Mouse (Mus musculus): ENCODE data around the gene 1300017J02Rik.

The 1300017J02Rik gene

DNA sequence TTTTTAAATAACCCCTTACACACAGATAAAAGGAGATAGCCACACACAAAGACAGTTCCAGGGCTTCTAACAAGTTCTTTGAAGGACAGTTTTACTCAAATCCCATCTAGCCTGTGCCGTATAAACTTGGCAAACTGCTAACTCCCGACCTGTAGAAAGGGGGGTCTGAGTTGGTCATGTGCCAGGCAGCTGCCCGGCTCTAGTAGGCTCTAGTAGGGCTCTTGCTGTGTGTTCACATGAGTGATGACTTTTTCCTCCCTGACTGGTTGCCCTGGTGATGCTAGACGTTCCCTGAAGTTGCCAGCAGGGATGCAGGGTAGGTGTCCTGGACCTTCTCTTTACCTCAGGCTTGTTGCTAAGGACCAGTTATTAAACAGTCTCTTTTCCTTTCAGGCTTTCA, 33.8 kb downstream of the 1300017J02Rik start:
- no peak for DNase-seq (ENCODE audit: low spot score)

GRCm38 (mm10) chr9:103265778-103266177, 39.1 kb downstream of the 1300017J02Rik start:
- DNase-seq (ENCODE audit: low spot score), result no peak

GRCm38 (mm10) chr9:103252906-103253305, 52.0 kb downstream of the 1300017J02Rik start:
- no peak for DNase-seq (ENCODE audit: low spot score)

GRCm38 (mm10) chr9:103248618-103249017, 56.3 kb downstream of the 1300017J02Rik start:
- no peak for DNase-seq (ENCODE audit: low spot score)

DNA sequence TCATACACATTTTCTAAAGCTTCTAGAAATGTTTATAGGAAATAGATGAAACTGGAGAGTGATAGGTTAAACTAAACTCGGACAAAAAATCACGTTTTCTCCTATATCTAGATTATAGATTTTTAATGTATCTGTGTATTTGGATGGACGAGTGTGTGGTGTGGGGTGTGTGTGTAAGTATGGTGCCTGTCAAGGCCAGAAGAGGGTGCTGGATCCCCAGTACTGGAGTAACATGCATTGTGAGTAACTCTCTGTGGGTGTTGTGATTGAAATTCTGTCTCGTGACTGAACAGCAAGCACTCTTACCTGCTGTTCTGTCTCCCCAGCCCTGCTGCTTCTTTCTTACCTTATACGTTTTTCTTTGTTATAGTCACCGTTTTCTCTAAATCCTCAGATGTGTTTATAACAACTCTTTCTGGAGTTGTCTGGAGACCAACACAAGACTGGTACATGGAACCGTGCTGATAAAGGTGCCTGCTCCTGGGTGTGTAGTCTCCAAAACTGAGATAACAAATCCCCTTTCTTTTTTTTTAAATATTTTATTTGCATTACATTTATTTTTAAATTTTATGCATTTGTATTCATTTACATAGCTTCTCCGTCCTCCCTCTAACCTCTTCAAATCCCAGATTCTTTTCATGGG, 58.2 kb downstream of the 1300017J02Rik start:
- DNase-seq (ENCODE audit: low spot score), result no peak

DNA sequence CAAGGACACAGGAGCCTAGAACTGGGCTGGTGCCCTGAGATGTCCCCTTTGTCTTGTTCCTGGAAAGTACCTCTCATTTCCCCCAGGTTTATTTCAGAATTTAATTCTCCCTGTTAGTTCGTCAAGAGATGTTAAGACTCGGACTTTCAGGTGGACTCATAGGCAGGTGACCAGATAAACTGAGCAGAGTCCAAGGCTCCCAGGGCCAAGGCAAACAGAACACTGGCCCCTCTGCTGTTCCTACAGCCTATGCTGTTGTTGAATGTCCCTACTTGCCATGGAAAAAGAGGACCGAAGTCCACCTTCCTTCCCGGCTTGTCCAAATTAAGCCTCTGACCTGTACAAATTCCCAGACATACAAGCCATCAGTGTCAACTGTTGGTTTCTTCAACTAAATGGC, 61.2 kb downstream of the 1300017J02Rik start:
- DNase-seq (ENCODE audit: low spot score), result no peak

- no peak for DNase-seq (ENCODE audit: low spot score)
Observed at GRCm38 (mm10) chr9:103241206-103241605, 63.7 kb downstream of the 1300017J02Rik start.

GRCm38 (mm10) chr9:103239471-103239870, 65.4 kb downstream of the 1300017J02Rik start:
- DNase-seq (ENCODE audit: low spot score), result no peak

GRCm38 (mm10) chr9:103234565-103235165, 70.2 kb downstream of the 1300017J02Rik start:
- peak; percentile 56 for DNase-seq (ENCODE audit: low spot score)

- DNase-seq (ENCODE audit: low spot score), result no peak
Observed at GRCm38 (mm10) chr9:103234059-103234458, 70.8 kb downstream of the 1300017J02Rik start.

DNA sequence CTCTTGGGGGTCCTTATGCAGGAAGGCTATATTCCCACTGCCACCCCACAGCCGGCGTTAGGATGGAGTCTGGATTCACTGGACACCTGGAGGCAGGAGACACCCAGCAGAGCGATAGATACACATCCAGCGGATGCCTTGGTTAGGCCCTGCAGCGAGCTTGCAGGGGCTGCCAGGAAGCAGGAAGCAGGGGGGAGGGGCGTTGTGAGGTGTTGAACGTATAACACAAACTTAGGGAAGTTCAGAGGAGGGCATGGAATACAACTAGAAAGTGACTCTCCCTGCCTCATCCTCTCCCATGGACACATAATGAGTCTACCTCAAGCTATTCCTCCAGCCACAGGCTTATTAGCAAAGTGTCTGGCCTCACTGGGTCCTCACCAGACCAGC, 71.9 kb downstream of the 1300017J02Rik start:
- no peak for DNase-seq (ENCODE audit: low spot score)

- DNase-seq (ENCODE audit: low spot score), result no peak
Observed at GRCm38 (mm10) chr9:103232232-103233005, 72.5 kb downstream of the 1300017J02Rik start.

DNA sequence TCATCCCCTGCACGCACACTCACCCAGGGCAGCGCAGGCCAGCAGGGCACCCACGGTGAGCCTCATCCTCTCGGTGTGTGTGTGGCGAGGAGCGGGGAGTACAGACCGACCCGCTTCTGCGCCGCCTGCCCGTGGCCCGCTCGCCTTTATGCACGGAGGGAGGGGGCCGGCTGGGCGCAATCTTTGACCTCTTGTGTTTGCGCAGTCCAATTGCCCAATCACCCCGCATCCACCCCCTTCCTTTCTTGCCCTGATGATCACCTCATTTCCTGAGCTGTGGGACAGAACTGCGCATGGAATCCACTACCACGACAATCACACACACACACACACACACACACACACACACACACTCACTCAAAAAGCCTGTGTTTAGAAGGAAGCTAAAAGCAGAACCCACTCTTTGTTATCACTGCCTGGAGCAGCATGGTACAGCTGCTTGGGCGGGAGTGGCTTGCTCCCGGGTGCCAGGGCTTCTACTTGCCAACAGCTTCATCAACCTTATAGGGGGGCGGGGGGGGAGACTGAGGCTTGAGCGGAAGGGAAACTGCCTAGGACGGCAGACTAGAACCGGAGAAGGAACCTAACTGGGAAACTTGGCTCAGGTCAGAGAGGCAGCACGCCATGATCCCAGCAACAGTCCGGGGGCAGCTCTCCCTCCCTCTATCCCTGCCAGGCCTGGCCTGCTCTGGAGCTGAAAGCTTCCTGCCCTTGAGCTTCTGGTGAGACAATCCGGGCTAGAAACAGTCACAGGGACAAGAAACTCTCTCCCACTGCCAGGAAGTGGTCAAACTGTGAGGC, 74.5 kb downstream of the 1300017J02Rik start, which contains the start of the genes Gm20425 and Trf:
Gene Gm20425, minus strand, starts transcription at position 157 of the 801 bp plus-strand sequence.
Gene Trf, minus strand, starts transcription at position 294 of the 801 bp plus-strand sequence.
- DNase-seq (ENCODE audit: low spot score), result peak; percentile 79

DNA sequence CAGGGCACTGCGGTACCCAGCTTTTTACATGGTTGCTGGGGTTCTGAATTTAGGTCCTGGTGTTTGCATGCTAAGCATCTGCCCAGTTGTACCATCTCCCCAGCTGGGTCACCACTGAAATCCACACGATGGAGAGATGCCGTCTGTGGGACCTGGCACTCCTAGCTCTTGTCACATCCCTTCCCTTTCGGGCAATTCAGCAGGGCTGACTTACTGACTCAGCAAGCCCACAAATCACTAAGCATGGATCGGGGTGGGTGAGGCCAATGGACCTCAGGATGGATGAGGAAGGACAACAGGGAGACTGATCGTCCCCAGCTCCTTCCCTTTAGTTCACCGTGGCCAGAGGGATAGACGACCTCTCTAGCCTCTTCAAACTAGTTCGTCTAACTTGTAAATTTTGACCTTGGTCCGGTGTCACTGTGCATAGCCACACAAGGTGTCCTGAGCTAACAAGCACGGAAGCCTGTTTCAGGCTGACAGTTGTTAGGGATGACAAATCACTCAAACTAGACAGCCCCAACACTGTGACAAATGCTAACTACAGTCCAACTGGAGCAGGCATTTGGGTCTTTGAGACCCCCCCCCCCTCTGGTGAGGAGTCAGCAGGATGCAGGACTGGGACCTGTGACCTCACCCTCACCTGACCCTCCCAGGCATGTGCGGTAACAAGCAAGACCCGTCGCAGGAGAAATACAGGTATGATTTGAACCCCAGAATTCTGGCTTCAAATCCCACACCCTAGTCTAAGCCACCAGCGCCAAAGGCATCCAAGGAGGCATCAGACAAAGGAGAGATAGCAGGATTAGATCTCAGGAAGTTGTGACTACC, 75.6 kb downstream of the 1300017J02Rik start:
- DNase-seq (ENCODE audit: low spot score), result no peak

DNA sequence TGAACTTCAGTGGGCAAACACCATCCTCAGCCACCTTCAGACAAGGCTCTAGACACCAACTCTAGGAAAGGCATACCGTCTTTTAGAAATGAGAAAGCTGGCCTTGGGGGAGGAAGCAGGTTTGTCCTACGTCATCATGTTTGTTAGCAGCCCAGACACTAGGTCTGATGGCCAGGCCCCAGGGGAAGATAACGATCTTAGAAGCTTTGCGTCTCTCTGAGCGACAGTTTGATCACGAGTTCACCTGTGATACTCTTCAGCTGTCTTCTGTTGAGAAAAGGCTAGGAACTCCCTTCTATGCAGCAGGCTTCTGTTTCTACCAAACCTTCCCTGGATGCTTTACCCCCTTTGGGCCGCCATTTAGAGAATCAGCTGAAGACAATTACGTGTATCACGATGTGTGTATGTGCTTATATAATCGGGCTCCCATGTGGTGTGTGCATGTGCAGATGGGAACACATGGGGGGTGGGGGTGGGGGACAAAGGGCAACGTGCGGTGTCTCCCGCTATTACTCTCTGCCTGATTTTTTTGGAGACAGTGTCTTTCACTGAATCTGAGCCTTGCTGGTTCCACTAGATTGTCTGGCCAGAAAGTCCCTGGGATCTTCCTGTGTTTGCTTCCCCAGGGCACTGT, 76.4 kb downstream of the 1300017J02Rik start:
- no peak for DNase-seq (ENCODE audit: low spot score)

DNA sequence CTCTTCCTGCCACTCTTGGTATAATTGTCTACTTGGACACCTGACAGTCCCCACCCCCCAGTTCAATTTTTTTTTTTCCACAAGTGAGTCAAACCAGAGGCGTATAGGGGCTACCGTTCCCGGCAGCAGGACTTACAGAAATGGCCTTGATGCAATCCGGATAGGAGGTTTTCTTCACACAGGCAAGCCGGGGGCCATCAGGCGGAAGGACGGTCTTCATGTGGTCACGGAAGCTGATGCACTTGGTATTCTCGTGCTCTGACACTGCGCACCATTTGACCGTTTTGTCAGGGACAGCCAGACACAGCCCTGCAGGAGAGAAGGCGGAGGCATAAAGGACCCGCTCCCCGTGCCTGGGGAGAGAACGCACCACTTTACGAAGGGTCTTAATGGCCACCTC, 77.1 kb downstream of the 1300017J02Rik start:
- DNase-seq (ENCODE audit: low spot score), result no peak

- no peak for DNase-seq (ENCODE audit: low spot score)
Observed at GRCm38 (mm10) chr9:103226806-103227205, 78.1 kb downstream of the 1300017J02Rik start.

DNA sequence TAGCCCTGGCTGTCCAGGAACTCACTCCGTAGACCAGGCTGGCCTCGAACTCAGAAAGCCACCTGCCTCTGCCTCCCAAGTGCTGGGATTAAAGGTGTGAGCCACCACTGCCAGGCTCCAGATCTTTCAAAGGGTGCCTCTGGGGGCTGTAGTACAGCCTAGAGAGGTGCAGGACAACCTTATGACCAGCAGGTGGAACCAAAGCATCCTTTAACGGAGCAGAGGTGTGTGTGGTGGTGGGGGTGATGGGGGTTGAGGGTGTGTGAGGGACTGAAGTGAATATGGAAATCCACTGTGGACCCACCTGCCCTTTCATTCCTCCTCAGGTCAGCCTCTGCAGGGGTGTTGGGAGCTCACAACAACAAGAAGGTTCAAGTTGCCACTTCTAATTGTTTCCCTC, 79.4 kb downstream of the 1300017J02Rik start:
- DNase-seq (ENCODE audit: low spot score), result peak; percentile 37

- no peak for DNase-seq (ENCODE audit: low spot score)
Observed at GRCm38 (mm10) chr9:103224721-103225120, 80.2 kb downstream of the 1300017J02Rik start.

- no peak for DNase-seq (ENCODE audit: low spot score)
Observed at GRCm38 (mm10) chr9:103214281-103214680, 90.6 kb downstream of the 1300017J02Rik start.

GRCm38 (mm10) chr9:103213631-103214030, 91.3 kb downstream of the 1300017J02Rik start:
- no peak for DNase-seq (ENCODE audit: low spot score)

All from lung, postnatal 25 days (tissue).